ENCODE assay signal across 8 mouse cellular contexts in the genomic region with DNA sequence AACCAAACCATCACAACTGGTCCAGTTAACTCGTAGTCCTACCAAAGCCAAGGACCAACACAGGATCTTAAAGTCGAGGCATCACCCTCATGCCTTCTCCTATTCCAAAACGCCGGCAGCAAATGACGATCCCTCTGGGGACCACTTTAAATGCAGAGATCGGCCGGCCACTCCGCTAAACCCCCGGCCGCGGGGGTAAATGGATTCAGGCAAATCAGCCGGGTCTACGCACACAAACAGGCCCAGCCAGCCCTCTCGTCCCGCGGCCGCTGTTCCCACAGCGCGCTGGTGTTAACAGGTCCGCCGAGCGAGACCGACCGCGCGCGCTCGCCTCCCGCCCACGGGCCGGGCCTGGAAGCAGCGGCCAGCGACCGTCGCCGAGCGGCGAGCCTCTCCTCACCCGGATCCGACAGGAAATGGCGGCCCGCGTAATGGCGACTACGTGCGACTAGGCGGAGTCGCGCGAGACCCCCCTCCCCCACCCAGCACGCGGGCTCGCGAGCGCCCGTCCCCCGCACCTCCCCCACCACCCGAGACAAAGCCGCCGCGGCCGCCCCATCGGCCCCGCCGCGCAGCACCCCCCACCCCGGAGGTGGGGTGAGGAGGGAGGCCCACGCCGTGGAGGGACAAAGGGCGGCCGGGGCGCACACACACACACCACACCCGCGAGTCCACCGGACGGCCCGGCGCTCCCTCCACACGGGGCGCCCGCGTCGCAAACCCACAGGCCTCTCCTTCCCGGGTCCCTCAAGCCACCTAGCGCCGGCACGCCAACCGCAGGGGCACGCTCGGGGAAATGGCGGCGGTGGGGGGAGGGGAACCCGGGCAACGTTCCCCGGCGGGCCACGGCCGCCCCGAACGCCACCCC. TPM values are rescaled to one million over a fixed set of nuclear protein-coding genes. Genes with fewer than 3 reads are reported as not detected.
DNase-seq lines count a peak whose midpoint lies in the region; ATAC-seq and TF ChIP-seq lines count a peak whose summit lies in the region.

No protein-coding gene starts in this region.

- TF ChIP-seq EP300 in liver, postnatal 0 days (IDR thresholded peaks at IDR 0.05; ENCODE audit: low read depth), result no peak
- TF ChIP-seq EP300 in stomach, postnatal 0 days (optimal IDR thresholded peaks at IDR 0.05), result no peak

- H3K9ac ChIP-seq in forebrain, embryonic 11.5 days (ENCODE audit: low read length), result peak overlapping the region; percentile 100
- H3K9ac ChIP-seq in liver, postnatal 0 days (replicated peaks), result peak overlapping the region; percentile 97
- peak overlapping the region; percentile 100 for H3K9ac ChIP-seq in neural tube, embryonic 12.5 days
- H3K9ac ChIP-seq in stomach, postnatal 0 days (ENCODE audit: low read length), result peak overlapping the region; percentile 99

- H3K4me1 ChIP-seq in bone marrow macrophage, adult 2 months (ENCODE audit: control insufficient read depth, insufficient read depth, low read length), result peaks cover 6% of the 10 kb centered on the region
- no peaks in the 10 kb centered on the region; the same call in 1 of the 2 replicates for H3K4me1 ChIP-seq in forebrain, embryonic 11.5 days (replicated peaks; ENCODE audit: control insufficient read depth, insufficient read depth, low read length)
- peaks cover 15% of the 10 kb centered on the region for H3K4me1 ChIP-seq in liver, postnatal 0 days (ENCODE audit: insufficient read depth)
- H3K4me1 ChIP-seq in neural tube, embryonic 12.5 days, result peaks cover 3% of the 10 kb centered on the region; the same call in 1 of the 2 replicates
- no peaks in the 10 kb centered on the region for H3K4me1 ChIP-seq in stomach, postnatal 0 days (replicated peaks; ENCODE audit: control insufficient read depth, insufficient read depth)

- peak overlapping the region; percentile 85 for H3K4me2 ChIP-seq in forebrain, embryonic 11.5 days (ENCODE audit: low read depth, low read length, severe bottlenecking)
- H3K4me2 ChIP-seq in liver, postnatal 0 days (ENCODE audit: low read depth, low read length), result peak overlapping the region; percentile 73
- H3K4me2 ChIP-seq in neural tube, embryonic 12.5 days (replicated peaks), result peak overlapping the region; percentile 85
- peak overlapping the region; percentile 44 for H3K4me2 ChIP-seq in stomach, postnatal 0 days (replicated peaks; ENCODE audit: low read depth)

- H3K36me3 ChIP-seq in forebrain, embryonic 11.5 days (ENCODE audit: control insufficient read depth, insufficient read depth, low read length), result peaks cover 14% of the 10 kb centered on the region
- H3K36me3 ChIP-seq in liver, postnatal 0 days (replicated peaks; ENCODE audit: insufficient read depth, low read length), result peaks cover 21% of the 10 kb centered on the region
- H3K36me3 ChIP-seq in neural tube, embryonic 12.5 days, result peaks cover 16% of the 10 kb centered on the region
- H3K36me3 ChIP-seq in stomach, postnatal 0 days (ENCODE audit: control insufficient read depth, insufficient read depth, low read length), result peaks cover 6% of the 10 kb centered on the region; the same call in 1 of the 2 replicates

- H3K27me3 ChIP-seq in forebrain, embryonic 11.5 days (ENCODE audit: control insufficient read depth, insufficient read depth, low read length), result no peaks in the 10 kb centered on the region
- H3K27me3 ChIP-seq in liver, postnatal 0 days (ENCODE audit: insufficient read depth, low read length), result no peaks in the 10 kb centered on the region
- H3K27me3 ChIP-seq in neural tube, embryonic 12.5 days (replicated peaks), result no peaks in the 10 kb centered on the region
- no peaks in the 10 kb centered on the region for H3K27me3 ChIP-seq in stomach, postnatal 0 days (ENCODE audit: control insufficient read depth, insufficient read depth, low read length)

- H3K9me3 ChIP-seq in forebrain, embryonic 11.5 days (ENCODE audit: control insufficient read depth, low read length), result no peaks in the 10 kb centered on the region
- no peaks in the 10 kb centered on the region for H3K9me3 ChIP-seq in liver, postnatal 0 days (ENCODE audit: low read length)
- no peaks in the 10 kb centered on the region for H3K9me3 ChIP-seq in neural tube, embryonic 12.5 days
- no peaks in the 10 kb centered on the region for H3K9me3 ChIP-seq in stomach, postnatal 0 days (ENCODE audit: control insufficient read depth, low read length)

- intact Hi-C loops in heart, postnatal 10 days (cut with DNase I), result loop anchor here (2.0 to 5.0 kb wide), 2 partner anchors 17 to 141 kb away; a partner anchor contains a TSS

- TF ChIP-seq POLR2A in bone marrow macrophage, adult 2 months (IDR thresholded peaks at IDR 0.05; ENCODE audit: borderline replicate concordance, low read depth, low read length), result no peak

- under 1% methylated on average over 64 of the region's 100 CpGs for WGBS in forebrain, embryonic 11.5 days
- under 1% methylated on average over 57 of the region's 100 CpGs for WGBS in liver, postnatal 0 days (ENCODE audit: insufficient replicate concordance)
- under 1% methylated on average over 89 of the region's 100 CpGs for WGBS in neural tube, embryonic 12.5 days
- WGBS in stomach, postnatal 0 days, result under 1% methylated on average over 73 of the region's 100 CpGs

- peak; percentile 58 to 60 for DNase-seq in CD8-positive naive resting alpha-beta T cell, adult 2 months (ENCODE audit: low read depth in 2 of 2, low spot score in 2 of 2)
- DNase-seq in forebrain, embryonic 11.5 days (ENCODE audit: low spot score), result peak; percentile 92
- DNase-seq in heart, postnatal 10 days, result peak; percentile 75 to 84
- peak; percentile 87 to 93 for DNase-seq in kidney, postnatal 4 days
- peak; percentile 88 for DNase-seq in liver, postnatal 0 days
- peak; percentile 88 for DNase-seq in stomach, postnatal 0 days (ENCODE audit: low spot score)

- H3K27ac ChIP-seq in bone marrow macrophage, adult 2 months (ENCODE audit: insufficient read depth, low read depth, low read length), result peak overlapping the region; percentile 96
- peak overlapping the region; percentile 98 for H3K27ac ChIP-seq in forebrain, embryonic 11.5 days (ENCODE audit: low read depth, low read length)
- peak overlapping the region; percentile 99 for H3K27ac ChIP-seq in liver, postnatal 0 days (ENCODE audit: low read depth)
- peak overlapping the region; percentile 97 for H3K27ac ChIP-seq in neural tube, embryonic 12.5 days
- peak overlapping the region; percentile 99 for H3K27ac ChIP-seq in stomach, postnatal 0 days (replicated peaks)

- no peak for TF ChIP-seq CTCF in bone marrow macrophage, adult 2 months (IDR thresholded peaks at IDR 0.05; ENCODE audit: low read depth, low read length)
- TF ChIP-seq CTCF in liver, postnatal 0 days (IDR thresholded peaks at IDR 0.05; ENCODE audit: low read depth), result peak; percentile 31; the same call in 1 of the 2 replicates
- peak; percentile 49 for TF ChIP-seq CTCF in stomach, postnatal 0 days (IDR thresholded peaks at IDR 0.05; ENCODE audit: low read depth)

- ATAC-seq in forebrain, embryonic 11.5 days (replicated peaks; ENCODE audit: low FRiP score), result peak; percentile 51
- ATAC-seq in liver, postnatal 0 days, result peak; percentile 33
- peak; percentile 57 for ATAC-seq in neural tube, embryonic 12.5 days (ENCODE audit: low FRiP score, low read depth)
- peak; percentile 64 for ATAC-seq in stomach, postnatal 0 days (ENCODE audit: low FRiP score, low TSS enrichment)

- H3K4me3 ChIP-seq in bone marrow macrophage, adult 2 months (ENCODE audit: insufficient read depth, low read length), result peak overlapping the region; percentile 93
- H3K4me3 ChIP-seq in forebrain, embryonic 11.5 days (ENCODE audit: low read depth, low read length), result peak overlapping the region; percentile 100
- H3K4me3 ChIP-seq in liver, postnatal 0 days (ENCODE audit: low read depth, low read length), result peak overlapping the region; percentile 88
- peak overlapping the region; percentile 98 for H3K4me3 ChIP-seq in neural tube, embryonic 12.5 days
- H3K4me3 ChIP-seq in stomach, postnatal 0 days (ENCODE audit: low read depth, low read length), result peak overlapping the region; percentile 100

RNA-seq across cellular contexts. Expression of a gene that starts 0.7 kb away (rescaled TPM):
- 25.1 and 25.4 TPM in 2 replicates for polyA plus RNA-seq in bone marrow macrophage, adult 2 months (2012; ENCODE audit: insufficient read depth, insufficient read length, missing spikeins)
- 35.9 and 40.9 TPM in 2 replicates for polyA plus RNA-seq in forebrain, embryonic 11.5 days (2014; fragmentation: Nextera tagmentation; extraction: Ambion mirVana)
- total RNA-seq in heart, postnatal 10 days (2021), result 10 to 100 TPM in 1 of 2 experiments, 1 to 10 TPM in 1; 9.9 to 12.9 TPM
- polyA plus RNA-seq in liver, postnatal 0 days (2015; fragmentation: Nextera tagmentation; extraction: Ambion mirVana), result 9.0 and 9.8 TPM in 2 replicates
- polyA plus RNA-seq in neural tube, embryonic 12.5 days (2016; fragmentation: Nextera tagmentation; extraction: Ambion mirVana), result 25.5 and 31.2 TPM in 2 replicates
- polyA plus RNA-seq in stomach, postnatal 0 days (2015; fragmentation: Nextera tagmentation; extraction: Ambion mirVana), result 11.1 and 12.5 TPM in 2 replicates

RNA-seq across cellular contexts. Expression of a gene that starts 1.8 kb away (rescaled TPM):
- 846 and 879 TPM in 2 replicates for polyA plus RNA-seq in bone marrow macrophage, adult 2 months (2012; ENCODE audit: insufficient read depth, insufficient read length, missing spikeins)
- polyA plus RNA-seq in forebrain, embryonic 11.5 days (2014; fragmentation: Nextera tagmentation; extraction: Ambion mirVana), result 2,577 and 2,646 TPM in 2 replicates
- total RNA-seq in heart, postnatal 10 days (2021), result 100 to 1,000 TPM; 721 to 814 TPM
- 332 and 351 TPM in 2 replicates for polyA plus RNA-seq in liver, postnatal 0 days (2015; fragmentation: Nextera tagmentation; extraction: Ambion mirVana)
- polyA plus RNA-seq in neural tube, embryonic 12.5 days (2016; fragmentation: Nextera tagmentation; extraction: Ambion mirVana), result 1,935 and 2,000 TPM in 2 replicates
- 552 and 570 TPM in 2 replicates for polyA plus RNA-seq in stomach, postnatal 0 days (2015; fragmentation: Nextera tagmentation; extraction: Ambion mirVana)

RNA-seq across cellular contexts. Expression of a gene that starts 16.3 kb away (rescaled TPM):
- polyA plus RNA-seq in bone marrow macrophage, adult 2 months (2012; ENCODE audit: insufficient read depth, insufficient read length, missing spikeins), result 19.7 and 20.6 TPM in 2 replicates
- polyA plus RNA-seq in forebrain, embryonic 11.5 days (2014; fragmentation: Nextera tagmentation; extraction: Ambion mirVana), result 27.6 and 30.7 TPM in 2 replicates
- total RNA-seq in heart, postnatal 10 days (2021), result 10 to 100 TPM; 16.6 to 18.0 TPM
- polyA plus RNA-seq in liver, postnatal 0 days (2015; fragmentation: Nextera tagmentation; extraction: Ambion mirVana), result 15.4 and 16.6 TPM in 2 replicates
- polyA plus RNA-seq in neural tube, embryonic 12.5 days (2016; fragmentation: Nextera tagmentation; extraction: Ambion mirVana), result 27.6 and 28.0 TPM in 2 replicates
- 30.2 and 30.5 TPM in 2 replicates for polyA plus RNA-seq in stomach, postnatal 0 days (2015; fragmentation: Nextera tagmentation; extraction: Ambion mirVana)

RNA-seq across cellular contexts. Expression of a gene that starts 42.4 kb away (rescaled TPM):
- polyA plus RNA-seq in bone marrow macrophage, adult 2 months (2012; ENCODE audit: insufficient read depth, insufficient read length, missing spikeins), result not detected in 2 replicates
- polyA plus RNA-seq in forebrain, embryonic 11.5 days (2014; fragmentation: Nextera tagmentation; extraction: Ambion mirVana), result 1.3 and 1.7 TPM in 2 replicates
- total RNA-seq in heart, postnatal 10 days (2021), result under 1 TPM; 0.22 to 0.24 TPM
- 0.02 and 0.05 TPM in 2 replicates for polyA plus RNA-seq in liver, postnatal 0 days (2015; fragmentation: Nextera tagmentation; extraction: Ambion mirVana)
- polyA plus RNA-seq in neural tube, embryonic 12.5 days (2016; fragmentation: Nextera tagmentation; extraction: Ambion mirVana), result 1.1 and 2.4 TPM in 2 replicates
- 0.11 and 0.19 TPM in 2 replicates for polyA plus RNA-seq in stomach, postnatal 0 days (2015; fragmentation: Nextera tagmentation; extraction: Ambion mirVana)

Comparison
In these comparisons a context has a peak if more than half of its experiments do, and no peak if none do; other contexts are left out.
1. Peak in every context shown above with its lines: DNase-seq, ATAC-seq, H3K4me3 ChIP-seq and H3K27ac ChIP-seq.